Mouse (Mus musculus) liver, embryonic 12.5 days (tissue): ENCODE data around the gene Usp8. TPM values are rescaled to one million over a fixed set of nuclear protein-coding genes. Genes with fewer than 3 reads are reported as not detected.

Experiments
- ATAC-seq: fragments of 200-750 bp; cut with Nextera tagmentation; 2 replicates; pipeline ENCODE4 v1.8.0; 2017; ENCODE audit warnings: moderate number of reproducible peaks, mild to moderate bottlenecking, moderate library complexity
- H3K27ac ChIP-seq: fragments of 300-500 bp; sonication (generic); 2 replicates; pipeline ENCODE4 v1.5.1; 2016; ENCODE audit warnings: mild to moderate bottlenecking
- H3K27me3 ChIP-seq: fragments of 300-500 bp; sonication (generic); replicated peaks from 2 replicates; pipeline ENCODE4 v1.6.1; 2016; ENCODE audit warnings: mild to moderate bottlenecking, moderate library complexity
- H3K36me3 ChIP-seq: fragments of 300-500 bp; sonication (generic); 2 replicates; pipeline ENCODE4 v1.6.1; 2016; ENCODE audit warnings: mild to moderate bottlenecking, moderate library complexity
- H3K4me1 ChIP-seq: fragments of 300-500 bp; sonication (generic); 2 replicates; pipeline ENCODE4 v1.6.1; 2016
- H3K4me2 ChIP-seq: fragments of 300-500 bp; sonication (generic); 2 replicates; pipeline ENCODE4 v1.6.1; 2016; ENCODE audit warnings: mild to moderate bottlenecking, moderate library complexity
- H3K4me3 ChIP-seq: fragments of 300-500 bp; sonication (generic); 2 replicates; pipeline ENCODE4 v1.5.1; 2016; ENCODE audit warnings: mild to moderate bottlenecking, moderate library complexity
- H3K9ac ChIP-seq: fragments of 300-500 bp; sonication (generic); 2 replicates; pipeline ENCODE4 v1.6.1; 2016; ENCODE audit warnings: mild to moderate bottlenecking, moderate library complexity
- H3K9me3 ChIP-seq: fragments of 300-500 bp; sonication (generic); replicated peaks from 2 replicates; pipeline ENCODE4 v1.6.1; 2016; ENCODE audit warnings: mild to moderate bottlenecking, moderate library complexity
- WGBS: fragments of 180-500 bp; shearing (Covaris S2); methylation state at CpG from one replicate; pipeline ENCODE4 v1.1.7; 2016; ENCODE audit not compliant: insufficient replicate concordance; 5-methylcytosine and 5-hydroxymethylcytosine counted together
- polyA plus RNA-seq: library from polyadenylated mRNA; unstranded; fragments of >200 nt; fragmentation: Nextera tagmentation; extraction: Ambion mirVana; gene quantifications from 2 replicates; pipeline ENCODE4 v1.2.1, GENCODE M21; 2016

Usp8 gene
- polyA plus RNA-seq, 1 experiment from 2014 or later, result 27.7 TPM

- no peaks in the 10 kb centered on the region for H3K4me1 ChIP-seq
- H3K4me2 ChIP-seq, result no peak overlapping the region
- H3K27me3 ChIP-seq, result no peaks in the 10 kb centered on the region
- WGBS, result 81% methylated on average over 7 of the region's 7 CpGs
- no peak overlapping the region for H3K9ac ChIP-seq
- H3K9me3 ChIP-seq, result no peaks in the 10 kb centered on the region
- H3K4me3 ChIP-seq, result no peak overlapping the region
- no peak overlapping the region for H3K27ac ChIP-seq
- H3K36me3 ChIP-seq, result peaks cover 88% of the 10 kb centered on the region
- ATAC-seq, result no peak
Observed at GRCm38 (mm10) chr2:126759351-126759750, 52.2 kb downstream of the Usp8 start.

DNA sequence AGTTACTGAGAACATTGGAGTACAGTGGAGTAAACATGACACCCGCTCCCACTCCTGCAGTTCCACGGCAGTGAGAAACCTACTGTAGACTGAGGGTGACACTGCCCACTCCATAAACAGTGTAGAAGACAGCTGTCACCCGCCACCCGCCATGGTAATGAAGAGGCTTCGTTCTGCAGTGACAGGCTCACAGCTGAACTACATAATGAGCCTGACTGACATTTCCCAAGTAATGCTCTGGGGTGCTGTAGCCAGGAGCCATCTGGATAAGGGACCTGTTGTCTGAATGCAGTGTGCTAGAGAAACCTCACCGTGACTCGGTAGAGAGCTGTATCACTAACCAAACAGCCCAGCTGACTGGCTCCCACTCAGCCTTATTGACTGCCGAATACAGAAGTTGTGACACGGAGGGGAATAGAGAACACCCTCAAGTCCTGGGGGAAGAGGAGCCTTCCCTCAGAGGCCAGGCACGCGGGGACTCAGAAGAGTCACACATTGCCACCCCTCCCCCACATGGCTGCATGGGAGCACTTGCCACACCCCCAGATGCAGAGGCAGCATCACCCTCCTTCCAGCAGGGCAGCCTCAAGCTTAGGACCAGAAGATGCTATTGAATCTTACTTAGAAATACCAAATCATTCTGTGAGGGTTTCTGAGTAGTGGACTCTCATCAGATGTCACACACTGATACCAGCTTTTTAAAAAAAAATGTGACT, 58.9 kb downstream of the Usp8 start:
- H3K27me3 ChIP-seq, result no peaks in the 10 kb centered on the region
- no peak for ATAC-seq
- H3K4me3 ChIP-seq, result no peak overlapping the region
- H3K9ac ChIP-seq, result no peak overlapping the region
- WGBS, result 47% methylated on average over 11 of the region's 11 CpGs
- no peak overlapping the region for H3K4me2 ChIP-seq
- no peak overlapping the region for H3K27ac ChIP-seq
- H3K4me1 ChIP-seq, result no peaks in the 10 kb centered on the region
- H3K9me3 ChIP-seq, result no peaks in the 10 kb centered on the region
- peaks cover 25% of the 10 kb centered on the region for H3K36me3 ChIP-seq

DNA sequence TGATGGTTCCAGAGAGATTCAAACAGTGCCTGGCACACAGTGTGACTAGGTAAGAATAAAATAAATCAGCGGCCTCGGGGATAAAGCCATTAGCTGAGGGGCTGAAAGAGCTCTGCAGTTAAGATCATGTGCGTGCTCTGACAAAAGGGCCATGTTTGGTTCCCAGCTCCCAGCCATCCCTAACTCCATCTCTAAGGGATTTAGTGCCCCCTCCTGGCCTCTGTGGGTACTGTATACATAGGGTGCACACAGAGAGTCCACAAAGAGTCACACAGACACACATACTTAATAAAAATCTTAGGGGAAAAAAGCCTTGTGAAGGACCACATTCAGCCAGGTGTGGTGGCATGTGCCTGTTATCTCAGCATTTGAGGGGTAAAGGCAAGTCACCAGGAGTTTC, 60.5 kb downstream of the Usp8 start:
- no peak for ATAC-seq
- Histone ChIP-seq H3K4me3 (no peak overlapping the region), H3K27ac (no peak overlapping the region), H3K9me3 (no peaks in the 10 kb centered on the region), H3K4me2 (no peak overlapping the region), H3K4me1 (no peaks in the 10 kb centered on the region), H3K36me3 (peaks cover 10% of the 10 kb centered on the region), H3K9ac (no peak overlapping the region), H3K27me3 (no peaks in the 10 kb centered on the region)
- WGBS, result 94% methylated on average over 3 of the region's 3 CpGs

DNA sequence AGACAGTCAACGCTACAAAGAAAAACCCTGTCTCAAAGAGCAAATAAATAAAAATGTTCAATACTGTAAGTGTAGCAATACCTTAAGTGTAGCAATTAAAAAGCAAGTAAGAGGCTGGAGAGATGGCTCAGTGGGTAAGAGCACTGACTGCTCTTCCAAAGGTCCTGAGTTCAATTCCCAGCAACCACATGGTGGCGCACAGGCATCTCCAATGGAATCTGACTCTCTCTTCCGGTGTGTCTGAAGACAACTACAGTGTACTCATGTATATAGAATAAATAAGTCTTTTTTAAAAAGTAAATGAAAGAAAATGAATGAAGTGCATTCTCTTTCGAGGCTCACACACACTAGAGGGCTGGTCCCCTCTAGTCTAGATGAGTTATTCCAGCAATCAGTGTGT, 61.1 kb downstream of the Usp8 start:
- H3K27ac ChIP-seq, result no peak overlapping the region
- no peak overlapping the region for H3K4me3 ChIP-seq
- H3K9ac ChIP-seq, result no peak overlapping the region
- H3K36me3 ChIP-seq, result 0 out of 2 replicates have a peak, but pooled peaks cover 4% of the 10 kb centered on the region
- no peaks in the 10 kb centered on the region for H3K9me3 ChIP-seq
- no peaks in the 10 kb centered on the region for H3K27me3 ChIP-seq
- H3K4me2 ChIP-seq, result no peak overlapping the region
- H3K4me1 ChIP-seq, result no peaks in the 10 kb centered on the region
- ATAC-seq, result no peak
- 56% methylated on average over 4 of the region's 4 CpGs for WGBS

- Histone ChIP-seq H3K4me1 (no peaks in the 10 kb centered on the region), H3K9me3 (no peaks in the 10 kb centered on the region), H3K4me3 (no peak overlapping the region), H3K27ac (no peak overlapping the region), H3K9ac (no peak overlapping the region), H3K36me3 (0 out of 2 replicates have a peak, but pooled peaks cover under 1% of the 10 kb centered on the region), H3K27me3 (no peaks in the 10 kb centered on the region), H3K4me2 (no peak overlapping the region)
- 58% methylated on average over 19 of the region's 19 CpGs for WGBS
- ATAC-seq, result no peak
Observed at GRCm38 (mm10) chr2:126769431-126770181, 62.5 kb downstream of the Usp8 start.

GRCm38 (mm10) chr2:126772217-126772616, 65.1 kb downstream of the Usp8 start:
- H3K9me3 ChIP-seq, result no peaks in the 10 kb centered on the region
- H3K27me3 ChIP-seq, result no peaks in the 10 kb centered on the region
- ATAC-seq, result no peak
- no peak overlapping the region for H3K27ac ChIP-seq
- no peak overlapping the region for H3K4me2 ChIP-seq
- 74% methylated on average over 5 of the region's 5 CpGs for WGBS
- no peak overlapping the region for H3K4me3 ChIP-seq
- H3K4me1 ChIP-seq, result no peaks in the 10 kb centered on the region
- no peak overlapping the region for H3K9ac ChIP-seq
- H3K36me3 ChIP-seq, result no peaks in the 10 kb centered on the region

GRCm38 (mm10) chr2:126775951-126776350, 68.8 kb downstream of the Usp8 start:
- Histone ChIP-seq H3K9ac (no peak overlapping the region), H3K27ac (no peak overlapping the region), H3K36me3 (no peaks in the 10 kb centered on the region), H3K9me3 (no peaks in the 10 kb centered on the region), H3K4me1 (no peaks in the 10 kb centered on the region), H3K4me3 (no peak overlapping the region), H3K4me2 (no peak overlapping the region), H3K27me3 (no peaks in the 10 kb centered on the region)
- WGBS, result 55% methylated on average over 4 of the region's 4 CpGs
- ATAC-seq, result no peak

DNA sequence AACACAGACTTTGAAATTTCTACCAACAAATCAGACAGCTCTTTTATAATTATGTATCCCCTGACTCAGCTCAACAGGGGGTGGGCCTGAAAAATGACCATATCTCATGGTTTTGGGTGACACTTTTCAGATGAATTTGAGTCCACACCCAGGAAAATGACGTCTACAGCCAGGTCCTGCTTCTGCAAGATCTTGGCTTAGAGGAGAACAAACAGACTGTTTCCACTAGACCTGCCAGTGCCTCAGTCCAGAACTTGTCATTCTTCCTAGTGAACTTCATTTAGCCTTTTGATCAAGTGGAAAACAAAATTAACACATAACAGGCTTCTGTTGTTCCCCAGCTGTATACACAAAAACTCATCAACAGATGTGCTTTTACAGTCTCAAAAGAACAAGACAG, 69.3 kb downstream of the Usp8 start:
- Histone ChIP-seq H3K27me3 (no peaks in the 10 kb centered on the region), H3K4me3 (no peak overlapping the region), H3K9ac (no peak overlapping the region), H3K27ac (no peak overlapping the region), H3K4me1 (no peaks in the 10 kb centered on the region), H3K36me3 (no peaks in the 10 kb centered on the region), H3K9me3 (no peaks in the 10 kb centered on the region), H3K4me2 (no peak overlapping the region)
- ATAC-seq, result no peak
- 40% methylated on average over 1 of the region's 1 CpGs for WGBS

GRCm38 (mm10) chr2:126778806-126779205, 71.7 kb downstream of the Usp8 start:
- ATAC-seq, result no peak
- WGBS, result 62% methylated on average over 4 of the region's 4 CpGs
- no peak overlapping the region for H3K4me2 ChIP-seq

DNA sequence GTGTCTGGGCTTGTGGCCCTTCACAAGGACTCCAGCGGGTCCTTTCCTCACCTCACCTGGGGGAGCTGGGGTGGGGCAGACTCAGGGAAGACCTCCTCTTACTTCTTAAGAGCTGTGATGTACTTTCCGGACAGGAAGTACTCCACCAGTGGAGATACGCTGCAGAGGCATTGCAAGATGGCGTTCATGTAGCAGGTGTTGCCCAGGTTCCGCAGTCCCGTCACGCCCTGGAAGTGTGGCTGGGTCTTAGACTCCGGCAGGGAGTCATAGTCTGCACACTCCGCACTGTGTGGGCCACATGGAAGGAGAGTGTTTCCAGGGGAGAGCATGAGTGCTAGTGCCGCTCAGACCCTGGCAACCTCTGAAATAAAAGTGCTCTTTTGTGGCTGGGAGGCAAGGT, 73.2 kb downstream of the Usp8 start:
- Histone ChIP-seq H3K36me3 (no peaks in the 10 kb centered on the region), H3K4me2 (no peak overlapping the region), H3K27ac (no peak overlapping the region), H3K9me3 (no peaks in the 10 kb centered on the region), H3K4me3 (no peak overlapping the region), H3K9ac (no peak overlapping the region), H3K27me3 (no peaks in the 10 kb centered on the region), H3K4me1 (no peaks in the 10 kb centered on the region)
- ATAC-seq, result no peak
- 79% methylated on average over 10 of the region's 10 CpGs for WGBS

More at GRCm38 (mm10) chr2:126778806-126779205, 71.7 kb downstream of the Usp8 start:
- no peak overlapping the region for H3K27ac ChIP-seq
- no peaks in the 10 kb centered on the region for H3K9me3 ChIP-seq
- H3K27me3 ChIP-seq, result no peaks in the 10 kb centered on the region
- no peak overlapping the region for H3K9ac ChIP-seq
- no peaks in the 10 kb centered on the region for H3K36me3 ChIP-seq
- H3K4me3 ChIP-seq, result no peak overlapping the region
- H3K4me1 ChIP-seq, result no peaks in the 10 kb centered on the region

- H3K27ac ChIP-seq, result no peak overlapping the region
- H3K9me3 ChIP-seq, result no peaks in the 10 kb centered on the region
- no peaks in the 10 kb centered on the region for H3K4me1 ChIP-seq
- no peak for ATAC-seq
- no peaks in the 10 kb centered on the region for H3K36me3 ChIP-seq
- H3K4me2 ChIP-seq, result no peak overlapping the region
- 68% methylated on average over 1 of the region's 1 CpGs for WGBS
- no peak overlapping the region for H3K9ac ChIP-seq
- H3K27me3 ChIP-seq, result no peaks in the 10 kb centered on the region
- H3K4me3 ChIP-seq, result no peak overlapping the region
Observed at GRCm38 (mm10) chr2:126781478-126781877, 74.3 kb downstream of the Usp8 start.

- H3K9ac ChIP-seq, result no peak overlapping the region
- no peaks in the 10 kb centered on the region for H3K9me3 ChIP-seq
- WGBS, result 63% methylated on average over 3 of the region's 3 CpGs
- ATAC-seq, result no peak
- H3K4me3 ChIP-seq, result no peak overlapping the region
- no peaks in the 10 kb centered on the region for H3K4me1 ChIP-seq
- no peaks in the 10 kb centered on the region for H3K27me3 ChIP-seq
- no peak overlapping the region for H3K27ac ChIP-seq
- no peak overlapping the region for H3K4me2 ChIP-seq
- H3K36me3 ChIP-seq, result no peaks in the 10 kb centered on the region
Observed at GRCm38 (mm10) chr2:126782433-126782832, 75.3 kb downstream of the Usp8 start.
